Mouse (Mus musculus): ENCODE measurements around the gene Ppip5k1. TPM values are rescaled to one million over a fixed set of nuclear protein-coding genes. Genes with fewer than 3 reads are reported as not detected.

Ppip5k1 gene
- polyA plus RNA-seq, 1 experiment from 2014 or later: 10.1 TPM

- DNase-seq (ENCODE audit: low spot score) (peak; percentile 77), ATAC-seq (peak; percentile 47)
Observed at GRCm38 (mm10) chr2:121271928-121272516, 83.2 kb downstream of the Ppip5k1 start.

GRCm38 (mm10) chr2:121271236-121271927 lies 83.8 kb downstream of the Ppip5k1 start, which contains the start of gene Trp53bp1:
TSS of gene Trp53bp1 (minus strand) at chr2:121271407.
- Histone ChIP-seq H3K4me1 (ENCODE audit: control insufficient read depth, insufficient read depth, low read length) (peaks cover 15% of the 10 kb centered on the region; the same call in 1 of the 2 replicates), H3K27ac (ENCODE audit: low read depth, low read length) (peak within 1 kb of the TSS; percentile 95), H3K4me3 (ENCODE audit: low read depth, low read length) (peak within 1 kb of the TSS; percentile 90), H3K4me2 (ENCODE audit: low read length) (peak within 1 kb of the TSS; percentile 68), H3K9ac (ENCODE audit: low read length) (peak within 1 kb of the TSS; percentile 91), H3K36me3 (ENCODE audit: control insufficient read depth, insufficient read depth, low read length) (peaks cover 34% of the 10 kb centered on the region), H3K9me3 (replicated peaks; ENCODE audit: control insufficient read depth, low read length) (no peaks in the 10 kb centered on the region), H3K27me3 (replicated peaks; ENCODE audit: control insufficient read depth, insufficient read depth, low read length) (no peaks in the 10 kb centered on the region)
- DNase-seq (ENCODE audit: low spot score) (peak; percentile 98), ATAC-seq (peak; percentile 99)
- under 1% methylated on average over 37 of the region's 37 CpGs for WGBS

More at GRCm38 (mm10) chr2:121271928-121272516, 83.2 kb downstream of the Ppip5k1 start:
- Histone ChIP-seq H3K27ac (ENCODE audit: low read depth, low read length) (peak overlapping the region; percentile 95), H3K9me3 (replicated peaks; ENCODE audit: control insufficient read depth, low read length) (no peaks in the 10 kb centered on the region), H3K36me3 (ENCODE audit: control insufficient read depth, insufficient read depth, low read length) (peaks cover 29% of the 10 kb centered on the region), H3K27me3 (replicated peaks; ENCODE audit: control insufficient read depth, insufficient read depth, low read length) (no peaks in the 10 kb centered on the region), H3K4me2 (ENCODE audit: low read length) (peak overlapping the region; percentile 68), H3K9ac (ENCODE audit: low read length) (peak overlapping the region; percentile 32; the same call in 1 of the 2 replicates), H3K4me1 (ENCODE audit: control insufficient read depth, insufficient read depth, low read length) (peaks cover 15% of the 10 kb centered on the region; the same call in 1 of the 2 replicates), H3K4me3 (ENCODE audit: low read depth, low read length) (peak overlapping the region; percentile 90)
- 7% methylated on average over 4 of the region's 4 CpGs for WGBS

GRCm38 (mm10) chr2:121270521-121271235 lies 84.5 kb downstream of the Ppip5k1 start:
- under 1% methylated on average over 31 of the region's 35 CpGs for WGBS
- peak overlapping the region; percentile 91 for H3K9ac ChIP-seq (ENCODE audit: low read length)
- peak overlapping the region; percentile 90 for H3K4me3 ChIP-seq (ENCODE audit: low read depth, low read length)
- peak overlapping the region; percentile 95 for H3K27ac ChIP-seq (ENCODE audit: low read depth, low read length)
- DNase-seq (ENCODE audit: low spot score) (no peak), ATAC-seq (peak; percentile 84)
- H3K9me3 ChIP-seq (replicated peaks; ENCODE audit: control insufficient read depth, low read length): no peaks in the 10 kb centered on the region
- H3K4me1 ChIP-seq (ENCODE audit: control insufficient read depth, insufficient read depth, low read length): peaks cover 15% of the 10 kb centered on the region; the same call in 1 of the 2 replicates
- peak overlapping the region; percentile 68 for H3K4me2 ChIP-seq (ENCODE audit: low read length)
- H3K36me3 ChIP-seq (ENCODE audit: control insufficient read depth, insufficient read depth, low read length): peaks cover 34% of the 10 kb centered on the region
- no peaks in the 10 kb centered on the region for H3K27me3 ChIP-seq (replicated peaks; ENCODE audit: control insufficient read depth, insufficient read depth, low read length)

GRCm38 (mm10) chr2:121268446-121268845 lies 86.8 kb downstream of the Ppip5k1 start:
- 0 out of 2 replicates have a peak overlapping the region, but pooled peaks have one; percentile 40 for H3K9ac ChIP-seq (ENCODE audit: low read length)
- 86% methylated on average over 8 of the region's 8 CpGs for WGBS

More at GRCm38 (mm10) chr2:121268446-121268845, 86.8 kb downstream of the Ppip5k1 start:
- Histone ChIP-seq H3K36me3 (ENCODE audit: control insufficient read depth, insufficient read depth, low read length) (peaks cover 49% of the 10 kb centered on the region), H3K4me1 (ENCODE audit: control insufficient read depth, insufficient read depth, low read length) (peaks cover 15% of the 10 kb centered on the region; the same call in 1 of the 2 replicates), H3K27me3 (replicated peaks; ENCODE audit: control insufficient read depth, insufficient read depth, low read length) (no peaks in the 10 kb centered on the region), H3K4me2 (ENCODE audit: low read length) (peak overlapping the region; percentile 68), H3K27ac (ENCODE audit: low read depth, low read length) (no peak overlapping the region), H3K4me3 (ENCODE audit: low read depth, low read length) (peak overlapping the region; percentile 10; the same call in 1 of the 2 replicates), H3K9me3 (replicated peaks; ENCODE audit: control insufficient read depth, low read length) (no peaks in the 10 kb centered on the region)
- ATAC-seq (no peak), DNase-seq (ENCODE audit: low spot score) (no peak)

Other genes starting within 250 kb of the Ppip5k1 start
- not detected in 2 replicates for gene Tgm7, start 245.6 kb downstream of the Ppip5k1 start, polyA plus RNA-seq (2014; fragmentation: Nextera tagmentation; extraction: Ambion mirVana)
- 37.2 and 38.0 TPM in 2 replicates for gene Adal, start 215.0 kb downstream of the Ppip5k1 start, polyA plus RNA-seq (2014; fragmentation: Nextera tagmentation; extraction: Ambion mirVana)
- gene Lcmt2, start 214.7 kb downstream of the Ppip5k1 start, polyA plus RNA-seq (2014; fragmentation: Nextera tagmentation; extraction: Ambion mirVana): 22.7 and 27.8 TPM in 2 replicates
- 38.9 and 43.7 TPM in 2 replicates for gene Tubgcp4, start 184.7 kb downstream of the Ppip5k1 start, polyA plus RNA-seq (2014; fragmentation: Nextera tagmentation; extraction: Ambion mirVana)
- 8.5 and 9.7 TPM in 2 replicates for gene Zscan29, start 184.3 kb downstream of the Ppip5k1 start, polyA plus RNA-seq (2014; fragmentation: Nextera tagmentation; extraction: Ambion mirVana)
- 116 and 164 TPM in 2 replicates for gene Trp53bp1, start 84.0 kb downstream of the Ppip5k1 start, polyA plus RNA-seq (2014; fragmentation: Nextera tagmentation; extraction: Ambion mirVana)
- 12.7 and 23.2 TPM in 2 replicates for gene Map1a, start 65.8 kb downstream of the Ppip5k1 start, polyA plus RNA-seq (2014; fragmentation: Nextera tagmentation; extraction: Ambion mirVana)
- gene Ckmt1, start 2.3 kb upstream of the Ppip5k1 start, polyA plus RNA-seq (2014; fragmentation: Nextera tagmentation; extraction: Ambion mirVana): 19.8 and 24.7 TPM in 2 replicates
- gene Strc, start 31.8 kb upstream of the Ppip5k1 start, polyA plus RNA-seq (2014; fragmentation: Nextera tagmentation; extraction: Ambion mirVana): 0.05 TPM in 1 of 2 replicates, not detected in the other
- 174 and 205 TPM in 2 replicates for gene Pdia3, start 58.4 kb upstream of the Ppip5k1 start, polyA plus RNA-seq (2014; fragmentation: Nextera tagmentation; extraction: Ambion mirVana)
- gene Catsper2, start 58.4 kb upstream of the Ppip5k1 start, polyA plus RNA-seq (2014; fragmentation: Nextera tagmentation; extraction: Ambion mirVana): 2.0 and 3.2 TPM in 2 replicates
- gene Ell3, start 88.9 kb upstream of the Ppip5k1 start, polyA plus RNA-seq (2014; fragmentation: Nextera tagmentation; extraction: Ambion mirVana): 0.86 and 1.2 TPM in 2 replicates
- gene Serf2, start 93.8 kb upstream of the Ppip5k1 start, polyA plus RNA-seq (2014; fragmentation: Nextera tagmentation; extraction: Ambion mirVana): 388 and 442 TPM in 2 replicates
- gene Hypk, start 97.9 kb upstream of the Ppip5k1 start, polyA plus RNA-seq (2014; fragmentation: Nextera tagmentation; extraction: Ambion mirVana): 91.9 and 95.1 TPM in 2 replicates
- gene Serinc4, start 101.4 kb upstream of the Ppip5k1 start, polyA plus RNA-seq (2014; fragmentation: Nextera tagmentation; extraction: Ambion mirVana): 0.95 and 1.1 TPM in 2 replicates
- 65.7 and 73.0 TPM in 2 replicates for gene Mfap1b, start 118.7 kb upstream of the Ppip5k1 start, polyA plus RNA-seq (2014; fragmentation: Nextera tagmentation; extraction: Ambion mirVana)
- gene Mfap1a, start 151.3 kb upstream of the Ppip5k1 start, polyA plus RNA-seq (2014; fragmentation: Nextera tagmentation; extraction: Ambion mirVana): 19.4 and 24.4 TPM in 2 replicates
- gene Wdr76, start 151.3 kb upstream of the Ppip5k1 start, polyA plus RNA-seq (2014; fragmentation: Nextera tagmentation; extraction: Ambion mirVana): 5.5 and 5.6 TPM in 2 replicates

Data from forebrain, embryonic 14.5 days (tissue).